Mouse (Mus musculus) heart, embryonic 13.5 days (tissue): ENCODE measurements at regions not wholly inside any gene's neighbourhood (a gene's known extent, or its start where the extent isn't known, plus 50 kb on each side); places are given as distances from the start of the nearest gene placed in this dataset.
A peak's percentile ranks its signal among the peaks of the same experiment; 100 is the strongest.

Source experiments
- ATAC-seq: fragments of 200-750 bp; cut with Nextera tagmentation; 2 replicates; pipeline ENCODE4 v1.8.0; 2017; ENCODE audit warnings: moderate TSS enrichment; ENCODE audit not compliant: insufficient number of reproducible peaks, low FRiP score, low TSS enrichment; ENCODE audit errors: extremely low read depth
- H3K27ac ChIP-seq: fragments of 300-500 bp; sonication (generic); replicated peaks from 2 replicates; pipeline ENCODE4 v1.5.1; 2015; ENCODE audit warnings: moderate library complexity, mild to moderate bottlenecking, inconsistent platforms
- H3K27me3 ChIP-seq: fragments of 300-500 bp; sonication (generic); replicated peaks from 2 replicates; pipeline ENCODE4 v1.6.1; 2015; ENCODE audit warnings: mild to moderate bottlenecking, inconsistent platforms
- H3K36me3 ChIP-seq: fragments of 300-500 bp; sonication (generic); 2 replicates; pipeline ENCODE4 v1.6.1; 2015; ENCODE audit warnings: mild to moderate bottlenecking, inconsistent platforms
- H3K4me1 ChIP-seq: fragments of 300-500 bp; sonication (generic); 2 replicates; pipeline ENCODE4 v1.6.1; 2015; ENCODE audit warnings: inconsistent platforms
- H3K4me2 ChIP-seq: fragments of 300-500 bp; sonication (generic); 2 replicates; pipeline ENCODE4 v1.6.1; 2015; ENCODE audit warnings: inconsistent platforms, mild to moderate bottlenecking, moderate library complexity
- H3K4me3 ChIP-seq: fragments of 300-500 bp; sonication (generic); 2 replicates; pipeline ENCODE4 v1.5.1; 2015; ENCODE audit warnings: moderate library complexity, mild to moderate bottlenecking, inconsistent platforms
- H3K9ac ChIP-seq: fragments of 300-500 bp; sonication (generic); 2 replicates; pipeline ENCODE4 v1.6.1; 2015; ENCODE audit warnings: inconsistent platforms, mild to moderate bottlenecking, moderate library complexity
- H3K9me3 ChIP-seq: fragments of 300-500 bp; sonication (generic); 2 replicates; pipeline ENCODE4 v1.6.1; 2016; ENCODE audit warnings: inconsistent platforms
- WGBS: fragments of 180-500 bp; shearing (Covaris S2); methylation state at CpG from one replicate; pipeline ENCODE4 v1.1.7; 2015; ENCODE audit warnings: mixed read lengths; 5-methylcytosine and 5-hydroxymethylcytosine counted together

- WGBS: 59% methylated on average over 5 of the region's 5 CpGs
- no peaks in the 10 kb centered on the region for H3K4me1 ChIP-seq
- no peak overlapping the region for H3K27ac ChIP-seq
- no peak for ATAC-seq
- H3K36me3 ChIP-seq: no peaks in the 10 kb centered on the region
- H3K4me2 ChIP-seq: no peak overlapping the region
- H3K27me3 ChIP-seq: no peaks in the 10 kb centered on the region
- no peaks in the 10 kb centered on the region for H3K9me3 ChIP-seq
- no peak overlapping the region for H3K9ac ChIP-seq
- H3K4me3 ChIP-seq: no peak overlapping the region
Measured at GRCm38 (mm10) chr11:24695010-24695720, 617.3 kb downstream of the Bcl11a start.

GRCm38 (mm10) chr11:24696561-24696960 lies 618.7 kb downstream of the Bcl11a start:
- Histone ChIP-seq H3K9ac (no peak overlapping the region), H3K4me3 (no peak overlapping the region), H3K9me3 (no peaks in the 10 kb centered on the region), H3K27me3 (no peaks in the 10 kb centered on the region), H3K4me2 (no peak overlapping the region), H3K27ac (no peak overlapping the region), H3K4me1 (no peaks in the 10 kb centered on the region), H3K36me3 (no peaks in the 10 kb centered on the region)
- ATAC-seq: no peak
- 57% methylated on average over 7 of the region's 7 CpGs for WGBS

- H3K36me3 ChIP-seq: no peaks in the 10 kb centered on the region
- no peaks in the 10 kb centered on the region for H3K27me3 ChIP-seq
- no peak overlapping the region for H3K9ac ChIP-seq
- WGBS: 86% methylated on average over 3 of the region's 3 CpGs
- H3K27ac ChIP-seq: no peak overlapping the region
- no peaks in the 10 kb centered on the region for H3K4me1 ChIP-seq
- no peak overlapping the region for H3K4me3 ChIP-seq
- ATAC-seq: no peak
- no peaks in the 10 kb centered on the region for H3K9me3 ChIP-seq
- H3K4me2 ChIP-seq: no peak overlapping the region
Measured at GRCm38 (mm10) chr11:24708790-24709189, 630.9 kb downstream of the Bcl11a start.

- Histone ChIP-seq H3K4me3 (no peak overlapping the region), H3K9ac (no peak overlapping the region), H3K9me3 (no peaks in the 10 kb centered on the region), H3K4me1 (no peaks in the 10 kb centered on the region), H3K36me3 (no peaks in the 10 kb centered on the region), H3K27me3 (no peaks in the 10 kb centered on the region), H3K4me2 (no peak overlapping the region), H3K27ac (no peak overlapping the region)
- no peak for ATAC-seq
- WGBS: 69% methylated on average over 12 of the region's 12 CpGs
Measured at GRCm38 (mm10) chr11:24716539-24717287, 638.9 kb downstream of the Bcl11a start.

- Histone ChIP-seq H3K9me3 (no peaks in the 10 kb centered on the region), H3K4me2 (no peak overlapping the region), H3K36me3 (no peaks in the 10 kb centered on the region), H3K27me3 (no peaks in the 10 kb centered on the region), H3K4me1 (no peaks in the 10 kb centered on the region), H3K9ac (no peak overlapping the region), H3K27ac (no peak overlapping the region), H3K4me3 (no peak overlapping the region)
- no peak for ATAC-seq
- 66% methylated on average over 5 of the region's 5 CpGs for WGBS
Measured at GRCm38 (mm10) chr11:24724259-24724937, 646.5 kb downstream of the Bcl11a start.

- no peak overlapping the region for H3K9ac ChIP-seq
- ATAC-seq: no peak
- H3K4me2 ChIP-seq: no peak overlapping the region
- H3K36me3 ChIP-seq: no peaks in the 10 kb centered on the region
- H3K27me3 ChIP-seq: no peaks in the 10 kb centered on the region
- H3K4me3 ChIP-seq: no peak overlapping the region
- H3K4me1 ChIP-seq: no peaks in the 10 kb centered on the region
- WGBS: 34% methylated on average over 3 of the region's 3 CpGs
- H3K27ac ChIP-seq: no peak overlapping the region
- H3K9me3 ChIP-seq: no peaks in the 10 kb centered on the region
Measured at GRCm38 (mm10) chr11:24726331-24726730, 648.5 kb downstream of the Bcl11a start.

GRCm38 (mm10) chr11:24727404-24727803 lies 649.5 kb downstream of the Bcl11a start:
- Histone ChIP-seq H3K9me3 (no peaks in the 10 kb centered on the region), H3K4me1 (no peaks in the 10 kb centered on the region), H3K36me3 (no peaks in the 10 kb centered on the region), H3K27ac (no peak overlapping the region), H3K9ac (no peak overlapping the region), H3K27me3 (no peaks in the 10 kb centered on the region), H3K4me2 (no peak overlapping the region), H3K4me3 (no peak overlapping the region)
- ATAC-seq: no peak
- WGBS: 18% methylated on average over 1 of the region's 1 CpGs

GRCm38 (mm10) chr11:24731431-24731830 lies 653.6 kb downstream of the Bcl11a start:
- Histone ChIP-seq H3K9me3 (no peaks in the 10 kb centered on the region), H3K4me2 (no peak overlapping the region), H3K27ac (no peak overlapping the region), H3K4me3 (no peak overlapping the region), H3K36me3 (no peaks in the 10 kb centered on the region), H3K27me3 (no peaks in the 10 kb centered on the region), H3K9ac (no peak overlapping the region), H3K4me1 (no peaks in the 10 kb centered on the region)
- ATAC-seq: no peak
- 13% methylated on average over 1 of the region's 1 CpGs for WGBS

GRCm38 (mm10) chr11:24739710-24740255 lies 661.9 kb downstream of the Bcl11a start:
- peak overlapping the region; percentile 42 for H3K4me3 ChIP-seq
- WGBS: 6% methylated on average over 14 of the region's 14 CpGs
- peak overlapping the region; percentile 63 for H3K9ac ChIP-seq
- peaks cover 12% of the 10 kb centered on the region; the same call in 1 of the 2 replicates for H3K4me1 ChIP-seq
- no peak overlapping the region for H3K27ac ChIP-seq
- peak overlapping the region; percentile 71 for H3K4me2 ChIP-seq
- ATAC-seq: no peak
- H3K9me3 ChIP-seq: no peaks in the 10 kb centered on the region
- no peaks in the 10 kb centered on the region for H3K36me3 ChIP-seq
- no peaks in the 10 kb centered on the region for H3K27me3 ChIP-seq

GRCm38 (mm10) chr11:24740466-24740865 lies 662.6 kb downstream of the Bcl11a start:
- H3K4me1 ChIP-seq: peaks cover 12% of the 10 kb centered on the region; the same call in 1 of the 2 replicates
- no peaks in the 10 kb centered on the region for H3K9me3 ChIP-seq
- ATAC-seq: no peak
- H3K4me2 ChIP-seq: peak overlapping the region; percentile 71; the same call in 1 of the 2 replicates
- H3K36me3 ChIP-seq: no peaks in the 10 kb centered on the region
- 68% methylated on average over 2 of the region's 2 CpGs for WGBS
- no peak overlapping the region for H3K9ac ChIP-seq
- H3K27ac ChIP-seq: no peak overlapping the region
- no peaks in the 10 kb centered on the region for H3K27me3 ChIP-seq
- H3K4me3 ChIP-seq: no peak overlapping the region

GRCm38 (mm10) chr11:24742561-24742960 lies 664.7 kb downstream of the Bcl11a start:
- Histone ChIP-seq H3K4me3 (no peak overlapping the region), H3K27ac (no peak overlapping the region), H3K27me3 (no peaks in the 10 kb centered on the region), H3K36me3 (no peaks in the 10 kb centered on the region), H3K9me3 (no peaks in the 10 kb centered on the region), H3K4me1 (peaks cover 12% of the 10 kb centered on the region; the same call in 1 of the 2 replicates), H3K4me2 (no peak overlapping the region), H3K9ac (no peak overlapping the region)
- no peak for ATAC-seq
- 67% methylated on average over 8 of the region's 8 CpGs for WGBS
